Mouse (Mus musculus): ENCODE data around the gene Igdcc3.

GRCm38 (mm10) chr9:65107893-65108292 is 33.1 kb upstream of the Igdcc3 start:
- no peak for TF ChIP-seq GATA1 (IDR thresholded peaks at IDR 0.05; ENCODE audit: borderline replicate concordance, low read length)
- no peak for TF ChIP-seq FLI1 (IDR thresholded peaks at IDR 0.05; ENCODE audit: low read length)

Data from megakaryocyte, embryonic 14.5 days (primary cell).